Mouse (Mus musculus) CH12.LX (cell line): ENCODE measurements around the gene Ssbp4. TPM values are rescaled to one million over a fixed set of nuclear protein-coding genes. Genes with fewer than 3 reads are reported as not detected.

Source experiments
- DNase-seq: peaks from one replicate; pipeline ENCODE4 v3.0.0-alpha.2; 2013; ENCODE audit errors: extremely low read depth
- H3K27ac ChIP-seq: 2 replicates; pipeline ENCODE4 v1.5.1; 2012; ENCODE audit warnings: low read depth, mild to moderate bottlenecking, control low read depth, moderate library complexity; ENCODE audit not compliant: insufficient read depth
- H3K27me3 ChIP-seq: replicated peaks from 2 replicates; pipeline ENCODE3; 2012; ENCODE audit warnings: inconsistent platforms
- H3K36me3 ChIP-seq, 2 experiments: replicated peaks in 1 of 2; 2 replicates each; pipeline versions ENCODE3 to v1.6.1; 2012; ENCODE audit warnings: inconsistent platforms in 1 of 2, low read length in 1 of 2, mild to moderate bottlenecking in 1 of 2, mixed read lengths in 1 of 2, moderate library complexity in 1 of 2; ENCODE audit not compliant: control insufficient read depth in 1 of 2, insufficient read depth in 1 of 2
- H3K4me1 ChIP-seq, 2 experiments: 2 replicates each; pipeline ENCODE4 v1.6.1; 2012; ENCODE audit warnings: inconsistent platforms in 1 of 2, moderate library complexity in 1 of 2; ENCODE audit not compliant: insufficient read depth in 2 of 2, control insufficient read depth in 1 of 2
- H3K4me2 ChIP-seq: 2 replicates; pipeline ENCODE4 v1.6.1; 2012; ENCODE audit warnings: low read depth, mild to moderate bottlenecking, control low read depth; ENCODE audit not compliant: poor library complexity, insufficient read depth, severe bottlenecking
- H3K4me3 ChIP-seq, 3 experiments: fragments of 150-350 bp in 1 of 3; sonication (generic) in 1 of 3; replicated peaks in 1 of 3; 2 replicates each; pipeline versions ENCODE3 to v1.5.1; 2011 to 2012; ENCODE audit warnings: low read depth in 2 of 3, low read length in 2 of 3, mild to moderate bottlenecking in 2 of 3, moderate library complexity in 2 of 3, control low read depth in 1 of 3, improper control_type of control experiment in 1 of 3, inconsistent platforms in 1 of 3, mixed read lengths in 1 of 3; ENCODE audit not compliant: poor library complexity in 1 of 3
- H3K79me2 ChIP-seq: replicated peaks from 2 replicates; pipeline ENCODE4 v1.6.1; 2012; ENCODE audit warnings: mild to moderate bottlenecking, moderate library complexity; ENCODE audit not compliant: control insufficient read depth, poor library complexity, insufficient read depth, severe bottlenecking; ENCODE audit errors: extremely low read depth
- H3K9ac ChIP-seq: 2 replicates; pipeline ENCODE4 v1.6.1; 2012; ENCODE audit warnings: low read depth, mild to moderate bottlenecking, control low read depth, moderate library complexity; ENCODE audit not compliant: insufficient read depth
- H3K9me3 ChIP-seq: replicated peaks from 2 replicates; pipeline ENCODE3; 2012; ENCODE audit warnings: low read length, inconsistent platforms, mixed read lengths
- BHLHE40 ChIP-seq: IDR thresholded peaks from 2 replicates; pipeline ENCODE4 v1.6.1; 2011; ENCODE audit warnings: mild to moderate bottlenecking, low read depth, low read length, improper control_type of control experiment
- CHD1 ChIP-seq: IDR thresholded peaks from 2 replicates; pipeline ENCODE4 v1.6.1; 2012; ENCODE audit warnings: low read depth, low read length, improper control_type of control experiment, inconsistent platforms
- CHD2 ChIP-seq: IDR thresholded peaks from 2 replicates; pipeline ENCODE4 v1.6.1; 2011; ENCODE audit warnings: low read length, improper control_type of control experiment
- CTCF ChIP-seq, 2 experiments: IDR thresholded peaks in 1 of 2; conservative IDR thresholded peaks in 1 of 2; 2 replicates each; pipeline ENCODE4 v1.5.1; 2011 to 2012; ENCODE audit warnings: low read depth in 2 of 2, low read length in 2 of 2, improper control_type of control experiment in 1 of 2, inconsistent platforms in 1 of 2, mild to moderate bottlenecking in 1 of 2, moderate library complexity in 1 of 2
- E2F4 ChIP-seq: IDR thresholded peaks from 2 replicates; pipeline ENCODE4 v1.6.1; 2011; ENCODE audit warnings: low read depth, low read length, improper control_type of control experiment; ENCODE audit not compliant: insufficient replicate concordance
- ELF1 ChIP-seq: IDR thresholded peaks from 2 replicates; pipeline ENCODE4 v1.6.1; 2014; ENCODE audit warnings: low read depth, mild to moderate bottlenecking, inconsistent platforms, low read length, improper control_type of control experiment
- ETS1 ChIP-seq: conservative IDR thresholded peaks from 2 replicates; pipeline ENCODE4 v1.6.1; 2012; ENCODE audit warnings: low read depth, mild to moderate bottlenecking, inconsistent platforms, low read length, improper control_type of control experiment, moderate library complexity
- GABPA ChIP-seq: IDR thresholded peaks from 2 replicates; pipeline ENCODE4 v1.6.1; 2012; ENCODE audit warnings: low read depth, low read length, improper control_type of control experiment, inconsistent platforms; ENCODE audit not compliant: insufficient replicate concordance
- IRF4 ChIP-seq: IDR thresholded peaks from 2 replicates; pipeline ENCODE4 v1.6.1; 2014; ENCODE audit warnings: low read depth, mild to moderate bottlenecking, inconsistent platforms, low read length, improper control_type of control experiment
- JUN ChIP-seq: IDR thresholded peaks from 2 replicates; pipeline ENCODE4 v1.6.1; 2011; ENCODE audit warnings: low read depth, mild to moderate bottlenecking, low read length, improper control_type of control experiment, moderate library complexity; ENCODE audit not compliant: insufficient read depth
- KAT2A ChIP-seq: IDR thresholded peaks from 2 replicates; pipeline ENCODE4 v1.6.1; 2012; ENCODE audit warnings: low read length, improper control_type of control experiment, inconsistent platforms; ENCODE audit not compliant: insufficient replicate concordance
- MAFK ChIP-seq: IDR thresholded peaks from 2 replicates; pipeline ENCODE4 v1.6.1; 2011; ENCODE audit warnings: low read length, improper control_type of control experiment; ENCODE audit not compliant: insufficient replicate concordance
- MAX ChIP-seq: IDR thresholded peaks from 2 replicates; pipeline ENCODE4 v1.6.1; 2011; ENCODE audit warnings: low read length, improper control_type of control experiment
- MAZ ChIP-seq: IDR thresholded peaks from 2 replicates; pipeline ENCODE4 v1.6.1; 2012; ENCODE audit warnings: low read depth, mild to moderate bottlenecking, inconsistent platforms, low read length, improper control_type of control experiment, moderate library complexity
- MEF2A ChIP-seq: IDR thresholded peaks from 2 replicates; pipeline ENCODE4 v1.6.1; 2014; ENCODE audit warnings: low read depth, mild to moderate bottlenecking, inconsistent platforms, low read length, improper control_type of control experiment, borderline replicate concordance
- MXI1 ChIP-seq: IDR thresholded peaks from 2 replicates; pipeline ENCODE4 v1.6.1; 2011; ENCODE audit warnings: mild to moderate bottlenecking, low read depth, low read length, improper control_type of control experiment
- MYC ChIP-seq: IDR thresholded peaks from 2 replicates; pipeline ENCODE4 v1.6.1; 2011; ENCODE audit warnings: low read depth, mild to moderate bottlenecking, improper control_type of control experiment, low read length
- NELFE ChIP-seq: IDR thresholded peaks from 2 replicates; pipeline ENCODE4 v1.6.1; 2011; ENCODE audit warnings: low read depth, low read length, improper control_type of control experiment
- NRF1 ChIP-seq: IDR thresholded peaks from 2 replicates; pipeline ENCODE4 v1.6.1; 2014; ENCODE audit warnings: low read depth, mild to moderate bottlenecking, inconsistent platforms, low read length, improper control_type of control experiment, moderate library complexity
- PAX5 ChIP-seq: IDR thresholded peaks from 2 replicates; pipeline ENCODE4 v1.6.1; 2012; ENCODE audit warnings: low read length, inconsistent platforms, mixed read lengths
- POLR2A ChIP-seq: IDR thresholded peaks from 2 replicates; pipeline ENCODE4 v1.6.1; 2011; ENCODE audit warnings: low read depth, mild to moderate bottlenecking, improper control_type of control experiment, low read length
- POLR2AphosphoS2 ChIP-seq: IDR thresholded peaks from 2 replicates; pipeline ENCODE4 v1.6.1; 2011; ENCODE audit warnings: low read depth, low read length, improper control_type of control experiment
- SIN3A ChIP-seq: IDR thresholded peaks from 2 replicates; pipeline ENCODE4 v1.6.1; 2012; ENCODE audit warnings: low read length, improper control_type of control experiment, inconsistent platforms
- SMC3 ChIP-seq: IDR thresholded peaks from 2 replicates; pipeline ENCODE4 v1.6.1; 2011; ENCODE audit warnings: low read depth, low read length, improper control_type of control experiment
- TCF12 ChIP-seq: IDR thresholded peaks from 2 replicates; pipeline ENCODE4 v1.6.1; 2014; ENCODE audit warnings: low read depth, mild to moderate bottlenecking, inconsistent platforms, low read length, improper control_type of control experiment
- UBTF ChIP-seq: IDR thresholded peaks from 2 replicates; pipeline ENCODE4 v1.6.1; 2012; ENCODE audit warnings: low read depth, mild to moderate bottlenecking, inconsistent platforms, low read length, improper control_type of control experiment, moderate library complexity
- USF1 ChIP-seq: IDR thresholded peaks from 2 replicates; pipeline ENCODE4 v1.6.1; 2014; ENCODE audit warnings: low read depth, mild to moderate bottlenecking, inconsistent platforms, low read length, improper control_type of control experiment
- USF2 ChIP-seq: conservative IDR thresholded peaks from 2 replicates; pipeline ENCODE4 v1.6.1; 2011; ENCODE audit warnings: low read depth, low read length, improper control_type of control experiment
- ZC3H11A ChIP-seq: IDR thresholded peaks from 2 replicates; pipeline ENCODE4 v1.6.1; 2012; ENCODE audit warnings: low read depth, mild to moderate bottlenecking, inconsistent platforms, low read length, improper control_type of control experiment
- ZKSCAN1 ChIP-seq: IDR thresholded peaks from 2 replicates; pipeline ENCODE4 v1.6.1; 2012; ENCODE audit warnings: low read depth, inconsistent platforms, low read length, improper control_type of control experiment, borderline replicate concordance
- ZMIZ1 ChIP-seq: IDR thresholded peaks from 2 replicates; pipeline ENCODE4 v1.6.1; 2012; ENCODE audit warnings: low read depth, mild to moderate bottlenecking, inconsistent platforms, low read length, improper control_type of control experiment
- dilution Hi-C: fragments of 300-500 bp; cut with MboI; formaldehyde crosslinking; loops from 2 replicates; pipeline ENCODE4 v1.14.3; 2020; ENCODE audit warnings: low sequenced_read_pairs; ENCODE audit not compliant: extremely low pct_unique_long_range_greater_than_20kb, extremely low pct_ligation_motif_present
- in situ Hi-C: fragments of 300-500 bp; cut with MboI; formaldehyde crosslinking; loops from 3 replicates; pipeline ENCODE4 v1.14.3; 2019; ENCODE audit warnings: low sequenced_read_pairs, low pct_ligation_motif_present, low pct_unique_long_range_greater_than_20kb, mixed read lengths
- polyA plus RNA-seq: library from polyadenylated mRNA; unstranded; fragments of >175 nt; gene quantifications from 2 replicates; pipeline ENCODE4 v1.2.1, GENCODE M21; 2012; ENCODE audit warnings: low read depth; ENCODE audit not compliant: insufficient read length
- total RNA-seq, 2 experiments: library from RNA; depleted of rRNA; stranded (reverse); fragments of 300-350 nt in 1 of 2; fragments of >200 nt in 1 of 2; gene quantifications; 2 replicates each; pipeline ENCODE4 v1.2.3; 2012 to 2014

The Ssbp4 gene
- total and polyA plus RNA-seq, 3 experiments, result 41.3 to 128 (median 77.3) TPM

- DNase-seq, result peak; percentile 78
- Histone ChIP-seq H3K4me3 (peak overlapping the region; percentile 45 to 79 (median 60)), H3K9ac (peak overlapping the region; percentile 66), H3K27me3 (no peaks in the 10 kb centered on the region), H3K36me3 (peaks cover 3 to 18% of the 10 kb centered on the region in 2 experiments), H3K79me2 (peaks cover 9% of the 10 kb centered on the region; the same call in 1 of the 2 replicates), H3K27ac (peak overlapping the region; percentile 76), H3K4me1 (peaks cover 22 to 60% of the 10 kb centered on the region in 2 experiments), H3K9me3 (no peaks in the 10 kb centered on the region), H3K4me2 (peak overlapping the region; percentile 84)
- dilution Hi-C loops (no loop called here), in situ Hi-C loops (loop anchor here (10.0 kb wide), 1 partner anchor 65 kb away; no protein-coding TSS in a partner anchor)
- TF ChIP-seq JUN, result no peak
- peak; percentile 70 for TF ChIP-seq MAZ
- TF ChIP-seq MAFK, result no peak
- TF ChIP-seq POLR2AphosphoS2, result no peak
- TF ChIP-seq TCF12, result peak; percentile 69; the same call in 1 of the 2 replicates
- TF ChIP-seq ELF1, result peak; percentile 70; the same call in 1 of the 2 replicates
- TF ChIP-seq MEF2A, result 0 out of 2 replicates have a peak, but pooled peaks have one; percentile 37
- peak; percentile 95 for TF ChIP-seq CHD2
- TF ChIP-seq NRF1, result peak; percentile 50
- no peak for TF ChIP-seq SMC3
- no peak for TF ChIP-seq ZC3H11A
- TF ChIP-seq PAX5, result no peak
- TF ChIP-seq SIN3A, result no peak
- no peak for TF ChIP-seq ZMIZ1
- no peak for TF ChIP-seq E2F4
- peak; percentile 13; the same call in 1 of the 2 replicates for TF ChIP-seq BHLHE40
- 0 out of 2 replicates have a peak, but pooled peaks have one; percentile 25 for TF ChIP-seq UBTF
- TF ChIP-seq USF2, result no peak
- no peak for TF ChIP-seq USF1
- TF ChIP-seq NELFE, result peak; percentile 58
- no peak for TF ChIP-seq CHD1
- TF ChIP-seq MAX, result no peak; the same call in 1 of the 2 replicates
- TF ChIP-seq MYC, result no peak
- TF ChIP-seq ZKSCAN1, result no peak
- 0 out of 2 replicates have a peak, but pooled peaks have one; percentile 39 for TF ChIP-seq IRF4
- no peak for TF ChIP-seq GABPA
- no peak for TF ChIP-seq MXI1
- no peak for TF ChIP-seq CTCF (conservative IDR thresholded peaks at IDR 0.05 in 1 of 2, IDR thresholded peaks at IDR 0.05 in 1 of 2; ENCODE audit: low read depth in 2 of 2, low read length in 2 of 2)
- TF ChIP-seq KAT2A, result no peak
- TF ChIP-seq POLR2A, result peak; percentile 53; the same call in 1 of the 2 replicates
- peak; percentile 56; the same call in 1 of the 2 replicates for TF ChIP-seq ETS1
Measured at GRCm38 (mm10) chr8:70609368-70609848, 736 bp upstream of the Ssbp4 start.
